Mouse (Mus musculus): ENCODE data around the gene Wdr73. TPM values are rescaled to one million over a fixed set of nuclear protein-coding genes. Genes with fewer than 3 reads are reported as not detected.

The Wdr73 gene
- total and polyA plus RNA-seq, 3 experiments = 42.4 to 55.7 (median 48.1) TPM

- H3K27ac ChIP-seq (ENCODE audit: insufficient read depth, low read depth) = no peak overlapping the region
- no peaks in the 10 kb centered on the region for H3K9me3 ChIP-seq (replicated peaks; ENCODE audit: low read length)
- peaks cover 79 to 93% of the 10 kb centered on the region in 2 experiments for H3K36me3 ChIP-seq (replicated peaks in 1 of 2; ENCODE audit: control insufficient read depth in 1 of 2, insufficient read depth in 1 of 2, low read length in 1 of 2)
- in situ Hi-C loops (cut with MboI; ENCODE audit: low pct_ligation_motif_present, low pct_unique_long_range_greater_than_20kb, low sequenced_read_pairs) (loop anchor here (25.0 kb wide), 1 partner anchor 419 kb away; no protein-coding TSS in a partner anchor), dilution Hi-C loops (cut with MboI; ENCODE audit: extremely low pct_ligation_motif_present, extremely low pct_unique_long_range_greater_than_20kb, low sequenced_read_pairs) (no loop called here)
- H3K9ac ChIP-seq (ENCODE audit: insufficient read depth, low read depth) = no peak overlapping the region
- DNase-seq (ENCODE audit: extremely low read depth) = no peak
- H3K79me2 ChIP-seq (replicated peaks; ENCODE audit: control insufficient read depth, extremely low read depth, insufficient read depth, poor library complexity, severe bottlenecking) = no peaks in the 10 kb centered on the region
- H3K4me2 ChIP-seq (ENCODE audit: insufficient read depth, low read depth, poor library complexity, severe bottlenecking) = no peak overlapping the region
- H3K27me3 ChIP-seq (replicated peaks) = no peaks in the 10 kb centered on the region
- no peak overlapping the region for H3K4me3 ChIP-seq (replicated peaks in 1 of 3; ENCODE audit: low read depth in 2 of 3, low read length in 2 of 3, poor library complexity in 1 of 3)
- TF ChIP-seq ZNF384 (IDR thresholded peaks at IDR 0.05; ENCODE audit: low read depth, low read length) = no peak
- no peak for TF ChIP-seq HCFC1 (IDR thresholded peaks at IDR 0.05; ENCODE audit: low read depth, low read length)
- no peak for TF ChIP-seq MYC (IDR thresholded peaks at IDR 0.05; ENCODE audit: low read depth, low read length)
- H3K4me1 ChIP-seq (ENCODE audit: control insufficient read depth in 1 of 2, insufficient read depth in 2 of 2) = peaks cover 0 to 28% of the 10 kb centered on the region in 2 experiments; a peak in 3 of 4 replicates
Measured at GRCm38 (mm10) chr7:80893086-80893752, 7.8 kb downstream of the Wdr73 start.

DNA sequence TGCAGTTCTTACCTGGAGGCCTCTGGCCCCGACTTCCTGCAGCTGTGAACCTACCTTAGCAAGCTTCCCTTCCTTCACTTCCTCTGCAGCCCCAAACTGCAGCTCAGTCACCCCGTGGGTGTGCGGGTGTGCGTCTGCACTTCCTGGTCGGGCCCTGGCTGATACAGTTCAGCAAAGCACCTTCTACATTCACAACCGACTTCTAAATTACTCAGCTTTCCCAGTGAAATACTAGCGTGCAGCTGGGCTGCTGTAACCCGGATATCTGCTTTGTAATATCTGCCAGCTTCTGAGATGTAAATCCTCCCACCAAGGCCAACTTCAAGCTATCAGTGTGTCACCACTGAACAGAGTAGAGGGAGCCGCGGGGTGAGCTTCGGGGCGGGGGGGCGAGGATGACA is 11.2 kb downstream of the Wdr73 start:
- Histone ChIP-seq H3K9me3 (replicated peaks; ENCODE audit: low read length) (no peaks in the 10 kb centered on the region), H3K79me2 (replicated peaks; ENCODE audit: control insufficient read depth, extremely low read depth, insufficient read depth, poor library complexity, severe bottlenecking) (no peaks in the 10 kb centered on the region), H3K4me3 (replicated peaks in 1 of 3; ENCODE audit: low read depth in 2 of 3, low read length in 2 of 3, poor library complexity in 1 of 3) (no peak overlapping the region), H3K36me3 (replicated peaks in 1 of 2; ENCODE audit: control insufficient read depth in 1 of 2, insufficient read depth in 1 of 2, low read length in 1 of 2) (peaks cover 53 to 68% of the 10 kb centered on the region in 2 experiments), H3K27me3 (replicated peaks) (no peaks in the 10 kb centered on the region), H3K4me1 (ENCODE audit: control insufficient read depth in 1 of 2, insufficient read depth in 2 of 2) (peaks cover 0 to 13% of the 10 kb centered on the region in 2 experiments; a peak in 3 of 4 replicates), H3K9ac (ENCODE audit: insufficient read depth, low read depth) (no peak overlapping the region), H3K4me2 (ENCODE audit: insufficient read depth, low read depth, poor library complexity, severe bottlenecking) (no peak overlapping the region), H3K27ac (ENCODE audit: insufficient read depth, low read depth) (0 out of 2 replicates have a peak overlapping the region, but pooled peaks have one; percentile 15)
- TF ChIP-seq CHD2 (IDR thresholded peaks at IDR 0.05; ENCODE audit: low read length) (no peak), ELF1 (IDR thresholded peaks at IDR 0.05; ENCODE audit: low read depth, low read length) (0 out of 2 replicates have a peak, but pooled peaks have one; percentile 10)
- in situ Hi-C loops (cut with MboI; ENCODE audit: low pct_ligation_motif_present, low pct_unique_long_range_greater_than_20kb, low sequenced_read_pairs) = loop anchor here (10.0 to 25.0 kb wide), 2 partner anchors 265 to 422 kb away; no protein-coding TSS in a partner anchor
- dilution Hi-C loops (cut with MboI; ENCODE audit: extremely low pct_ligation_motif_present, extremely low pct_unique_long_range_greater_than_20kb, low sequenced_read_pairs) = no loop called here
- no peak for DNase-seq (ENCODE audit: extremely low read depth)

DNA sequence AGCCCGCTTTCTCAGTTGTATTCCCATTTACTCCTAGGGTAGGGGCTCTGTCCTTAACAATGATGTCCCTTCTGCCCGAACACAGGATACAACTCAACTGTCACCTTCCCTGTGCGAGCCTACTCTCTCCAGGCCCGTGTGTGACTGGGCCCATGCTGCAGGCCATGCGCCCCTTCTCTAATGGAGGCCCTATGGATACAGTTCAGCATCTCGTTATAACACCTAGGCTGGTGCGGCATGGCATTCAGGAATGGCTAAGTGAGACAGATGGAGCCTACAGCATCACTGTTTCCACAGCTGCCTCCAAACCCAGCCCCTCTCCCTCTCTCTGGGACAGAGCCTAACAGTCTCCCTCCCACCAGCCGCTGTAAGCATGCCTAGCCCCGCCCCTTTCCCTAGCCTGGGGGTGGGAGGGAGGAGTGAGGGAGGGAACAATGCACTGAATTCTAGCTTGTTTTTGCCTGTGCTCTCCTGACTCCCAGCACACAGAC is 12.0 kb downstream of the Wdr73 start:
- in situ Hi-C loops (cut with MboI; ENCODE audit: low pct_ligation_motif_present, low pct_unique_long_range_greater_than_20kb, low sequenced_read_pairs) = loop anchor here (10.0 to 25.0 kb wide), 2 partner anchors 266 to 423 kb away; no protein-coding TSS in a partner anchor
- peaks cover 0 to 13% of the 10 kb centered on the region in 2 experiments; a peak in 3 of 4 replicates for H3K4me1 ChIP-seq (ENCODE audit: control insufficient read depth in 1 of 2, insufficient read depth in 2 of 2)
- peaks cover 50 to 61% of the 10 kb centered on the region in 2 experiments for H3K36me3 ChIP-seq (replicated peaks in 1 of 2; ENCODE audit: control insufficient read depth in 1 of 2, insufficient read depth in 1 of 2, low read length in 1 of 2)
- H3K4me3 ChIP-seq (replicated peaks in 1 of 3; ENCODE audit: low read depth in 2 of 3, low read length in 2 of 3, poor library complexity in 1 of 3) = no peak overlapping the region
- H3K9ac ChIP-seq (ENCODE audit: insufficient read depth, low read depth) = no peak overlapping the region
- peak; percentile 40 for DNase-seq (ENCODE audit: extremely low read depth)
- H3K27me3 ChIP-seq (replicated peaks) = no peaks in the 10 kb centered on the region
- H3K79me2 ChIP-seq (replicated peaks; ENCODE audit: control insufficient read depth, extremely low read depth, insufficient read depth, poor library complexity, severe bottlenecking) = no peaks in the 10 kb centered on the region
- dilution Hi-C loops (cut with MboI; ENCODE audit: extremely low pct_ligation_motif_present, extremely low pct_unique_long_range_greater_than_20kb, low sequenced_read_pairs) = no loop called here
- TF ChIP-seq POLR2A (IDR thresholded peaks at IDR 0.05; ENCODE audit: low read depth, low read length) (no peak; the same call in 1 of the 2 replicates), PAX5 (IDR thresholded peaks at IDR 0.05; ENCODE audit: low read length) (no peak), NELFE (IDR thresholded peaks at IDR 0.05; ENCODE audit: low read depth, low read length) (no peak), BHLHE40 (IDR thresholded peaks at IDR 0.05; ENCODE audit: low read depth, low read length) (no peak), ETS1 (conservative IDR thresholded peaks at IDR 0.05; ENCODE audit: low read depth, low read length) (no peak), IRF4 (IDR thresholded peaks at IDR 0.05; ENCODE audit: low read depth, low read length) (no peak), POLR2AphosphoS2 (IDR thresholded peaks at IDR 0.05; ENCODE audit: low read depth, low read length) (no peak; the same call in 1 of the 2 replicates), MAZ (IDR thresholded peaks at IDR 0.05; ENCODE audit: low read depth, low read length) (no peak), E2F4 (IDR thresholded peaks at IDR 0.05; ENCODE audit: insufficient replicate concordance, low read depth, low read length) (no peak), HCFC1 (IDR thresholded peaks at IDR 0.05; ENCODE audit: low read depth, low read length) (no peak), ZMIZ1 (IDR thresholded peaks at IDR 0.05; ENCODE audit: low read depth, low read length) (no peak), UBTF (IDR thresholded peaks at IDR 0.05; ENCODE audit: low read depth, low read length) (no peak), RAD21 (IDR thresholded peaks at IDR 0.05; ENCODE audit: low read depth, low read length) (no peak), ZKSCAN1 (IDR thresholded peaks at IDR 0.05; ENCODE audit: borderline replicate concordance, low read depth, low read length) (no peak), CHD2 (IDR thresholded peaks at IDR 0.05; ENCODE audit: low read length) (no peak), JUND (conservative IDR thresholded peaks at IDR 0.05; ENCODE audit: low read depth, low read length) (no peak), TBP (conservative IDR thresholded peaks at IDR 0.05; ENCODE audit: low read depth, low read length) (no peak)
- no peaks in the 10 kb centered on the region for H3K9me3 ChIP-seq (replicated peaks; ENCODE audit: low read length)
- no peak overlapping the region for H3K4me2 ChIP-seq (ENCODE audit: insufficient read depth, low read depth, poor library complexity, severe bottlenecking)
- no peak overlapping the region for H3K27ac ChIP-seq (ENCODE audit: insufficient read depth, low read depth)

All from CH12.LX (cell line).